Mouse (Mus musculus) embryonic fibroblast, embryonic 13.5 days (primary cell): ENCODE measurements around the gene Cntnap2.

Source experiments
- CTCF ChIP-seq: IDR thresholded peaks from 2 replicates; pipeline ENCODE4 v1.5.1; 2011; ENCODE audit warnings: mild to moderate bottlenecking, control low read depth, low read length, moderate library complexity, borderline replicate concordance; ENCODE audit not compliant: insufficient read depth
- POLR2A ChIP-seq: IDR thresholded peaks from 2 replicates; pipeline ENCODE4 v1.6.1; 2011; ENCODE audit warnings: low read depth, mild to moderate bottlenecking, control low read depth, low read length, moderate library complexity

GRCm38 (mm10) chr6:46166837-46167236 lies 1107.7 kb downstream of the Cntnap2 start:
- TF ChIP-seq CTCF (no peak), POLR2A (no peak)
